Mouse (Mus musculus) neural tube, embryonic 13.5 days (tissue): ENCODE results near the gene Syngr4. TPM values are rescaled to one million over a fixed set of nuclear protein-coding genes. Genes with fewer than 3 reads are reported as not detected.
"Not testable (repeated sequence)": the region's sequence is repeated elsewhere in the genome, so short reads cannot be mapped to it uniquely, and the experiment has no call there.

Experiments
- ATAC-seq: fragments of 200-750 bp; cut with Nextera tagmentation; 2 replicates; pipeline ENCODE4 v1.8.0; 2017; ENCODE audit warnings: low read depth, mild to moderate bottlenecking, moderate TSS enrichment, moderate library complexity
- H3K27ac ChIP-seq: fragments of 300-500 bp; sonication (generic); replicated peaks from 2 replicates; pipeline ENCODE4 v1.5.1; 2015; ENCODE audit warnings: moderate library complexity, mild to moderate bottlenecking, inconsistent platforms
- H3K27me3 ChIP-seq: fragments of 300-500 bp; sonication (generic); 2 replicates; pipeline ENCODE4 v1.6.1; 2015; ENCODE audit warnings: mild to moderate bottlenecking, inconsistent platforms
- H3K36me3 ChIP-seq: fragments of 300-500 bp; sonication (generic); 2 replicates; pipeline ENCODE4 v1.6.1; 2015; ENCODE audit warnings: mild to moderate bottlenecking, inconsistent platforms
- H3K4me1 ChIP-seq: fragments of 300-500 bp; sonication (generic); replicated peaks from 2 replicates; pipeline ENCODE4 v1.6.1; 2015; ENCODE audit warnings: inconsistent platforms
- H3K4me2 ChIP-seq: fragments of 300-500 bp; sonication (generic); 2 replicates; pipeline ENCODE4 v1.6.1; 2015; ENCODE audit warnings: inconsistent platforms, mild to moderate bottlenecking, moderate library complexity
- H3K4me3 ChIP-seq: fragments of 300-500 bp; sonication (generic); 2 replicates; pipeline ENCODE4 v1.5.1; 2015; ENCODE audit warnings: mild to moderate bottlenecking, inconsistent platforms
- H3K9ac ChIP-seq: fragments of 300-500 bp; sonication (generic); 2 replicates; pipeline ENCODE4 v1.6.1; 2015; ENCODE audit warnings: moderate library complexity, mild to moderate bottlenecking, inconsistent platforms
- H3K9me3 ChIP-seq: fragments of 300-500 bp; sonication (generic); 2 replicates; pipeline ENCODE4 v1.6.1; 2016; ENCODE audit warnings: inconsistent platforms
- WGBS: fragments of 180-500 bp; shearing (Covaris S2); methylation state at CpG from one replicate; pipeline ENCODE4 v1.1.7; 2015; 5-methylcytosine and 5-hydroxymethylcytosine counted together
- polyA plus RNA-seq: library from polyadenylated mRNA; unstranded; fragments of >200 nt; fragmentation: Nextera tagmentation; extraction: Ambion mirVana; gene quantifications from 2 replicates; pipeline ENCODE4 v1.2.1, GENCODE M21; 2015

The Syngr4 gene
- not detected in 2 replicates for polyA plus RNA-seq

DNA sequence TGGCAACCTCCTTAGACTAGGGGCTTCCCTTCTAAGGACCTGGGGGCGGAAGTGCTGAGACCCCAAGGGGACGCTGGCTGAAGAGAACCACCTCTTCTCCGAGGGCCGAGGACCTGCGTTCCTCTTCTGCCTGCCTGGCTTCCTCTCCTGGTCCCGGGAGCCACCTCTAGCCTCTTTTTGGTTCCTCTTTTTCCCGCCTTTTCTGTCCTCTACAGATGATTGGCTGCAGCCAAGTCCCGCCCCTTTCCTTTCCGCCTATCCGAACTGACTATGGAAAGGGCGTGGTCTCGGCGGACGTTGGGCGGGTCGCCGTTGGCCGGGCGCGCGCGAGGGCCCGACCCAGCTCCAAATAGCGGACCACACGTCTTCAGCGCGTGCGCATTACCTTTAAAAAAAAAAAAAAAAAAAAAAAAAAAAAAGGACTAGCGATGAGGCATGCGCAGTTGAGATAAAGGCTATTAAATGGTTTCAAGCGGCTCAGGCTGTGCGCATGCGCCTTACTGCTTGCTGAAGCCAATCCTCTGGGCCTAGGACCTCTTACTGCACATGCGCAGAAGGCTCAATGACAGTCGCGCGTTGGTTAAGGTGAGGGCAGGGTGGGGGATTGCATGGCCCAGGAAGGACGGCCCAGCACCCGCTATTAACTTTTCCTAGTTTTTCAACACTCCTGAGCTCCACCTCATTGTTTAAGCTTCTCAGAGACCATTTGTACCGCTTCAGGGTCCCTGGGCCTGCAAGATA, at the start of gene Syngr4, which contains the start of gene Tmem143:
Gene Syngr4 (minus strand): TSS at position 198 of the 741 bp plus-strand sequence.
Gene Tmem143 (plus strand): TSS at position 425 of the 741 bp plus-strand sequence.
- peak within 1 kb of the TSS; percentile 46 for H3K4me3 ChIP-seq
- 1% methylated on average over 40 of the region's 40 CpGs for WGBS
- H3K4me2 ChIP-seq, result peak within 1 kb of the TSS; percentile 91
- H3K36me3 ChIP-seq, result no peaks in the 10 kb centered on the region
- peak within 1 kb of the TSS; percentile 78 for H3K9ac ChIP-seq
- peaks cover 11% of the 10 kb centered on the region for H3K4me1 ChIP-seq
- H3K9me3 ChIP-seq, result no peaks in the 10 kb centered on the region
- peak within 1 kb of the TSS; percentile 72 for H3K27ac ChIP-seq
- no peaks in the 10 kb centered on the region for H3K27me3 ChIP-seq
- ATAC-seq, result peak; percentile 90

DNA sequence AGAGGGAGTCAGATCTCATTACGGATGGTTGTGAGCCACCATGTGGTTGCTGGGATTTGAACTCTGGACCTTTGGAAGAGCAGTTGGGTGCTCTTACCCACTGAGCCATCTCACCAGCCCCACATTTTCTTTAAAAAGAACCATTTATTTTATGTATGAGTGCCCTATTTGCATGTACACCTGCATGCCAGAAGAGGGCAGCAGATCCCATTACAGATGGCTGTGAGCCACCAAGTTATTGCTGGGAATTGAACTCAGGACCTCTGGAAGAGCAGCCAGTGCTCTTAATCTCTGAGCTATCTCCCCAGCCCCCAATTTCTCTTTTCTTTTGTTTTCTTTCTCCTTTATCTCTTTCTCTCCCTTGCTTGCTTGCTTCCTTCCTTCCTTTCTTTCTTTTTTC, 46.8 kb upstream of the Syngr4 start:
- 82% methylated on average over 1 of the region's 1 CpGs for WGBS
- H3K27me3 ChIP-seq, H3K27ac ChIP-seq, ATAC-seq, H3K9ac ChIP-seq, H3K4me1 ChIP-seq, H3K4me2 ChIP-seq, H3K36me3 ChIP-seq, H3K4me3 ChIP-seq, H3K9me3 ChIP-seq: not testable (repeated sequence)

DNA sequence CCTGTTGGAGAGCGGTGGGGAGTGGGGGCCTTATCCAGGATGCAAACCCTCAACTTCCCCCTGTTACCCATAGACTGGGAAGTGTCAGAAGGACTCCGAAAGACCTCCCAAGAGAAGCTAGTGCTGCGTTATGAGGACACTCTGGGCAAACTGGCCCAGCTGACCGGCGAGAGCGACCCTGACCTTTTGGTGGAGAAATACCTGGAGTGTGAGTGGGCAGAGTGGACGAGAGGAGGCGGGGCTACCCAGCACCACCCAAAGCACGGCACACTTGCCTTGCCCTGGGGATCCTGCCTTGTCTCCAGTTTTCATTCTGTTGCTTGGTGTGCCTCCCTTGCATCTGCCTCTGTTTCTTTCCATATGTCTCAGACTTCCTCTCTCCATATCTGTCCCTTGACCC, 45.5 kb upstream of the Syngr4 start:
- no peaks in the 10 kb centered on the region for H3K9me3 ChIP-seq
- H3K9ac ChIP-seq, result no peak overlapping the region
- no peaks in the 10 kb centered on the region for H3K4me1 ChIP-seq
- H3K4me3 ChIP-seq, result no peak overlapping the region
- no peaks in the 10 kb centered on the region for H3K27me3 ChIP-seq
- WGBS, result 86% methylated on average over 9 of the region's 9 CpGs
- ATAC-seq, result no peak
- H3K4me2 ChIP-seq, result no peak overlapping the region
- no peak overlapping the region for H3K27ac ChIP-seq
- no peaks in the 10 kb centered on the region for H3K36me3 ChIP-seq

DNA sequence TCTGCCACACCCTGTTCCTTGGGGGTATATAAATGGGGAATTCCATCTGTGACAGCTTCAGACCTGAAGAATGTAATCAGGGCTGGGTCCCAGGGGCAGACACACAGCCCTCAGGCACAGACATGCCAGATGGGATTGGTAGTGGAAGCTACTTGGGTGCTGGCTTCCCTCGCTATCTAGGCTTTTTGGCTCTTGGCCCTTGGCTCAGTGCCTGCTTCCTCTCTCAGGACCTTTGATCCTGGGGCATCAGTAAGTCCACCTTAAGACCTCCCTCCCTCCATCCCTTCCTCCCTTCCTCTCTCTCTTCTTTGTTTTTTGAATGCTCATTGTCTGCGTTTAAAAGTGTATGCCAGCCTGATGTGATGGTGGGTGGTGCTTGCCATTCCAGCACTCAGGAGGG, 43.3 kb upstream of the Syngr4 start:
- no peak overlapping the region for H3K9ac ChIP-seq

DNA sequence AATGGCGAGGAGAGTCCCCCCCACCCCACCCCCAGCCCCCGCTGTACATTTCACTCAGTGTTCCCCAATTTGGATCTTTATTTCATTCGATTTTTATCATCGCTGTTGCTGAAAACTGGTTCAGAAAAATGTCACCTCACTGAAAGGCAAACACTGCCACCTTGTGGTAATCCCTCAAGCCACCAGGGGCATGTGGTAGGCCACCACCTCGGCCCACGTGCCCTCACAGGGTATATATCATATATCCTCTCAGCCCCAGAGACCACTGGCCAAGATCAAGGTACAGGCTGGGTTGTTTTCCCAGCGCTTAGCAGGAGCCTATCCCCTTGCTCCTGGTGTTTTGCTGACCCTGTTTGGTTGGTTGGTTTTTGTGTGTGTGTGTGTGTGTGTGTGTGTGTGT, 38.6 kb upstream of the Syngr4 start:
- no peaks in the 10 kb centered on the region for H3K36me3 ChIP-seq
- no peaks in the 10 kb centered on the region for H3K27me3 ChIP-seq
- H3K9ac ChIP-seq, result no peak overlapping the region
- peak; percentile 72; the same call in 1 of the 2 replicates for ATAC-seq
- no peak overlapping the region for H3K4me2 ChIP-seq
- no peaks in the 10 kb centered on the region for H3K9me3 ChIP-seq
- H3K4me1 ChIP-seq, result no peaks in the 10 kb centered on the region
- no peak overlapping the region for H3K4me3 ChIP-seq
- WGBS, result 27% methylated on average over 7 of the region's 7 CpGs
- no peak overlapping the region for H3K27ac ChIP-seq

More for the DNA sequence above, 43.3 kb upstream of the Syngr4 start:
- ATAC-seq, result no peak
- 46% methylated on average over 2 of the region's 2 CpGs for WGBS
- H3K36me3 ChIP-seq, result no peaks in the 10 kb centered on the region
- H3K9me3 ChIP-seq, result no peaks in the 10 kb centered on the region
- no peak overlapping the region for H3K4me2 ChIP-seq
- no peaks in the 10 kb centered on the region for H3K27me3 ChIP-seq
- H3K27ac ChIP-seq, result no peak overlapping the region
- H3K4me1 ChIP-seq, result no peaks in the 10 kb centered on the region
- no peak overlapping the region for H3K4me3 ChIP-seq

DNA sequence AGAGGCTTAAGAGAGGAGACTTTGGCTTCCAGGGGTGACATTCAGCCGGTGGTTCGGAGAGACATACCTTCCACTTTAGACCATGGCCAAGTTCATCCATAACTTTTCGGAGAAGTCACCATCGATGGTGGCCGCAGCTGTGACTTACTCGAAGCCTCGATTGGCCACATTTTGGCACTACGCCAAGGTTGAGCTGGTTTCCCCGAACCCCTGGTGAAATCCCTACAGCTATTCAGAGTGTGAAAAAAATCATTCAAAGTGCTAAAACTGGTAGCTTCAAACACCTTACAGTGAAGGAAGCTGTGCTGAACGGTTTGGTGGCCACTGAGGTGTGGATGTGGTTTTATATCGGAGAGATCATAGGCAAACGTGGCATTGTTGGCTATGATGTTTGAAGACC, 37.3 kb upstream of the Syngr4 start:
- not testable (repeated sequence) for H3K27me3 ChIP-seq, H3K9ac ChIP-seq, H3K36me3 ChIP-seq, H3K4me3 ChIP-seq, H3K9me3 ChIP-seq, H3K4me2 ChIP-seq, ATAC-seq, H3K27ac ChIP-seq, H3K4me1 ChIP-seq
- WGBS, result 90% methylated on average over 12 of the region's 12 CpGs

DNA sequence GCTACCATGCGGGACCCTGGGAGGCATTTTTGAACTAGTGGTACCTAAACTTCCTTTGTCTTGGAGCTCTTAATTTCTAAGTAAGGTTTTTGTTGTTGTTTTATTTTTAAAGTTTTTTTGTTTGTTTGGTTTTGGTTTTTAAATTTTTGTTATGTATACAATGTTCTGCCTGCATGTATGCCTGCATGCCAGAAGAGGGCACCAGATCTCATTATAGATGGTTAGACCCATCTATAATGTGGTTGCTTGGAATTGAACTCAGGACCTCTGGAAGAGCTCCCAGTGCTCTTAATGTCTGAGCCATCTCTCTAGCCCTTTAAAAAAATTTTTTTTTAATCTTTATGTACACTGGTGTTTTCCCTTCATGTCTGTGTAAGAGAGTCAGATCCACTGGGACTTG, 33.2 kb upstream of the Syngr4 start:
- ATAC-seq, result no peak
- no peak overlapping the region for H3K4me2 ChIP-seq
- H3K27ac ChIP-seq, result no peak overlapping the region
- H3K36me3 ChIP-seq, result no peaks in the 10 kb centered on the region
- H3K9me3 ChIP-seq, result no peaks in the 10 kb centered on the region
- peaks cover 24% of the 10 kb centered on the region for H3K27me3 ChIP-seq
- no peak overlapping the region for H3K9ac ChIP-seq
- no peak overlapping the region for H3K4me3 ChIP-seq
- WGBS, result 84% methylated on average over 1 of the region's 1 CpGs
- no peaks in the 10 kb centered on the region for H3K4me1 ChIP-seq

DNA sequence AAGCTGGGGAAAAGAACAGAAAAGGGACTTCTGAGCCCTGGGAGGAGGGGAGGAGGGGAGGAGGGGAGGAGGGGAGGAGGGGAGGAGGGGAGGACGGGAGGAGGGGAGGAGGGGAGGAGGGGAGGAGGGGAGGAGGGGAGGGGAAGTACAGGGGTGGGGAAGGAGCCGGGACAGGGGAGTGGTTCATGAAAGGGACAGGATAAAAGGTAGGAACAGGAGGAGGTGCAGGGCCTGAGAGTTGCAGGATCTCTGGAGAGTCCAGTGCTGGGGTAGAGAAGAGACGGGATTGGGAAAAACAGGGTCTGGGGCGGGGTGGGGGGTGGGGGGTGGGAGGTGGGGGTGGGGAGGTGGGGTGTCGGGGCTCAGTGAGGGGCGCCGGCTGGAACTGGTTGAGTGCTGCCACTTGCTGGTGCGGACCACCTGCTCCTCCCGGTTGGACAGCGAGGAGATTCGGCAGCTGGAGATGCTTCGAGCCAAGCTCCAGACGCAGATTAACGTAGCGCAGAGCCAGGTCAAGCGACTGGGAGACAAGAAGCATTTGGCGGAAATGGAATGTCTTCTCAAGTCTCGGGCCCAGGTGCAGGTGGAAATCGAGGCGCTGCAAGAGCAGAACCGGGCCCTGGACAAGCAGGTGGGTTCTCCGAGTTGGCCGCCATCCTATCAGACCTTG, 32.2 kb upstream of the Syngr4 start:
- H3K4me2 ChIP-seq, result 0 out of 2 replicates have a peak overlapping the region, but pooled peaks have one; percentile 20
- H3K4me3 ChIP-seq, result no peak overlapping the region
- H3K9me3 ChIP-seq, result no peaks in the 10 kb centered on the region
- no peaks in the 10 kb centered on the region for H3K36me3 ChIP-seq
- ATAC-seq, result no peak
- no peak overlapping the region for H3K27ac ChIP-seq
- H3K9ac ChIP-seq, result no peak overlapping the region
- 0 out of 2 replicates have a peak, but pooled peaks cover 4% of the 10 kb centered on the region for H3K4me1 ChIP-seq
- H3K27me3 ChIP-seq, result peaks cover 24% of the 10 kb centered on the region
- 18% methylated on average over 19 of the region's 23 CpGs for WGBS

DNA sequence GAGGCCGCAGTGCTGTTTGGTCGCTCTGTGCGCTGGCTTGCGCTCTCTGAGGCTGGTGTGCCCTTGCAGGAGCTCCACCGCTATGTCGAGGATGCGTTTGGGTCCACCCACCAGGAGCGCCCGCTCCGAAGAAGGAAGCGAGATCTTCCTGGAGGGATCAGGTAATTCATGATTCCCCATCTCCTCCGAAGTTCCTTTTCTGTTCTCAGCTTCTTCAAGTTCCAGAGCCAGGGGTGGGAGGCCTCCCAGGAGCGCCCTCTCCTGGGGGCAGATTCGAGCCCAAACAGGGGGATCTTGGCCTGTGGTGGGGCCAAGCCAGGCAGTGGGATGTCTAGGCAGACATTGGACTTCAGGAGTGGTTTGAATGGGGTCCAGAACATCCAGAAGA, 27.9 kb upstream of the Syngr4 start:
- Histone ChIP-seq H3K4me2 (peak overlapping the region; percentile 54), H3K4me3 (peak overlapping the region; percentile 44), H3K27me3 (peaks cover 22% of the 10 kb centered on the region), H3K9ac (peak overlapping the region; percentile 43; the same call in 1 of the 2 replicates), H3K9me3 (no peaks in the 10 kb centered on the region), H3K36me3 (no peaks in the 10 kb centered on the region), H3K4me1 (peaks cover 15% of the 10 kb centered on the region), H3K27ac (no peak overlapping the region)
- no peak for ATAC-seq
- 15% methylated on average over 14 of the region's 14 CpGs for WGBS

DNA sequence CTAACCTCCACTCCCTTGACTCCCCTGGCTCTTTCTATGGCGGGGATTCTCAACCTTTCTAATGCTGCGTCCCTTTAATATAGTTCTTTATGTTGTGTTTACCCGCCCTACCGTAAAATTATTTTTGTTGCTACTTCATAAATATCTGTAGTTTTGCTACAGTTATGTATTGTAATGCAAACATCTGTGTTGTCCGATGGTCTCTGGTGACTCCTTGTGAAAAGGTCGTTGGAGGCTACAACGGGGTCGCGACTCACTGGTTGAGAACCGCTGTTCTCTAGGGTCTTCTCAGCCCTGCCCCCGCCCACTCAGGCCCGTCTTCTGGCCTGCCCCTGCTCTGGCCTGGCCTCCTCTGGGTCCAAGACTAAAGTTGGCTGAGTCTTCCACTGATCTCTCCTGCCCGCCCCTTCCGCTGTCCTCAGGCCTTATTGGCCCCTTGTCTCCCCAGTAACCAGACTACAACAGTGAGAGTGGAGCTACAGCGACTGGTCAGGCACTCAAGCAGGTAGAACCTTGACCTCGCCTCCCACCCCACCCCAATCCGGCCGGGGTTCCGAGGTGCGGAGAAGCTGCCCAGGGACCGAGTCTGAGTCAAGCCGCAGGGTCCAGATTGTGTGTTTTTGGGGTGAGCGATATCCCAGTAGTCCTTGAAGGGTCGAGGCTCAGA, 27.4 kb upstream of the Syngr4 start, which contains the start of gene Ccdc114:
Gene Ccdc114 (plus strand): TSS at position 311 of the 667 bp plus-strand sequence.
- Histone ChIP-seq H3K4me2 (peak within 1 kb of the TSS; percentile 54), H3K36me3 (no peaks in the 10 kb centered on the region), H3K4me1 (peaks cover 15% of the 10 kb centered on the region), H3K27me3 (peaks cover 17% of the 10 kb centered on the region), H3K27ac (peak within 1 kb of the TSS; percentile 86), H3K4me3 (peak within 1 kb of the TSS; percentile 44), H3K9me3 (no peaks in the 10 kb centered on the region), H3K9ac (peak within 1 kb of the TSS; percentile 60)
- WGBS, result 4% methylated on average over 24 of the region's 24 CpGs
- peak; percentile 55 for ATAC-seq

DNA sequence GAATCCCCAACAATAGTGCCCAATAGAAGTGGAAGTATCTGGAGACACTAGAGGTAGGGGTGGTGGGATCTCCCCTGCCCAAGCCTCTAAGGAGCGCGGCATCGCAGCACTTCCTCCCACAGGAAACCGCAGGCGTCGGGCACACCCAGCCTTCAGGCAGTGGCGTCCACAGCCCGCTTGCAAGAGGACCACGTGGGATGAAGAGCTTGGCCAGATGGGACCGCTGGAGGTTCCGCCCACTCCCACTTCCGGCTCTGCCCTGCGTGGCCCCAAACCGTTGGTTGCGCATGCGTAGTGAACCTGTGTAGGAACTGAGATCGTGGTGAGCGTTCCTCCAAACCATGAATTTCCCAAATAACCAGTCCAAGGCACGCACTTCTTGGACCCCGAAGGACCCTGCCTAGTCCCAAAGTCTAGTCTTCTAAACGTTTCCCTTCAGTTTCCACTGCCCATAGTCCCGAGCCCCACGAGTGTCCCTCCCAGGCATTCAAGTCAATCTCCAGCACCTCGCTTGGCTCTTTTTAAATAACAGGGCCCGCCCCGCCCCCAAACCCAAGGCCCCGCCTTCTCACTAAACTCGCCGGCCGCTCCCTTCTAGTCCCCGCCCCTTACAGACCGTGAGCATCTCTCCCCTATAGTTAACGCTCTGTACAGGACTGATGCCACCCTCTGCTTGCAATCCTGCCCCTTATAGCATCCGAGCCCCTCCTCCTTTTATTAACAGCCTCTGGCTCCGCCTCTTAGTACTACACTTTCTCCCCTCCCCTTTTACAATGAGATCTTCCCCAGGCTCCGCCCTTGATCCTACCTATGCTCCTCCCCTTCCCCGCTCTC, 26.6 kb upstream of the Syngr4 start:
- Histone ChIP-seq H3K9me3 (no peaks in the 10 kb centered on the region), H3K27me3 (peaks cover 14% of the 10 kb centered on the region), H3K4me1 (peaks cover 15% of the 10 kb centered on the region), H3K9ac (peak overlapping the region; percentile 60), H3K27ac (peak overlapping the region; percentile 86), H3K4me3 (peak overlapping the region; percentile 44), H3K36me3 (no peaks in the 10 kb centered on the region), H3K4me2 (peak overlapping the region; percentile 54)
- under 1% methylated on average over 37 of the region's 37 CpGs for WGBS
- ATAC-seq, result peak; percentile 93
